Mouse (Mus musculus): ENCODE data around the gene Ttll6. TPM values are rescaled to one million over a fixed set of nuclear protein-coding genes. Genes with fewer than 3 reads are reported as not detected.

Gene Ttll6
- polyA plus RNA-seq, 1 experiment = 4.6 TPM

DNA sequence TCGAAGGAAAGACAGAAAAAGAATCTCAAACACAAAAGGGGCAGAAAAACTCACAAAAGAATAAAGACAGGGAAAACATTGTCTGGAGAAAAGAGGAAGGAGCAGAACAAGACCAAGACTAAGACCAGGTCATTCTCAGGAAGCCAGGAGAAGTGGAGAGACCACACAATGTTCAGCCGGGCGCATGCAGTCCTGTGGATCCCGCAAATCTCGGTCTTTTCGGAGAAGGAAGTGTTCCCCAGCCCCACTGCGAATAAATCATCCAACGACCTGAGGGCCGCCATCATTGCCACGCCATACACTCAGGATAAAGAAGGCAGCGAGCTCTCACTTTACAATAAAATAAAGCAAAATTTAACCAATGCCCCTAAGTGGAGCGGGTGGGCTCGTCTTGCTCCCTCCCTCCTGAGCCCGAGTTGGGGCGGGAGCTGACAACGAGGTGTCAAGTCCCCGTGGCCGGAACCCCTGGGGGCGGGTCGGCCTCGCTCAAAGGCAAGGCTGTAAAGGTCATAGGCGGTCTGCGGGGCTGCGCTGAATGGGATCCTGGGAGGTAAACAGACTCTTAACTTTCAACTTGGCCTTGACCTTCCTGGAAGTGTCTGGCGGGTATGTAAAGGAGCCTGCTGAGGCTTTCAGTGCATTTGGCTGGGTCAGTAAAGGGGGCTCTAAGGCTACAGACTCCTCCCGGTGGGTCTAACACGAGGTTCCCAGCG, 56.4 kb downstream of the Ttll6 start:
- Histone ChIP-seq H3K4me1 (ENCODE audit: control insufficient read depth, insufficient read depth, low read length) (no peaks in the 10 kb centered on the region), H3K4me3 (replicated peaks; ENCODE audit: extremely low read depth, low read depth, low read length) (no peak overlapping the region)
- TF ChIP-seq CTCF (IDR thresholded peaks at IDR 0.05; ENCODE audit: insufficient read depth, low read length) (no peak), POLR2A (IDR thresholded peaks at IDR 0.05; ENCODE audit: borderline replicate concordance, extremely low read depth, low read depth, low read length) (no peak)
- DNase-seq = no peak
- 3% methylated on average over 28 of the region's 28 CpGs for WGBS

DNA sequence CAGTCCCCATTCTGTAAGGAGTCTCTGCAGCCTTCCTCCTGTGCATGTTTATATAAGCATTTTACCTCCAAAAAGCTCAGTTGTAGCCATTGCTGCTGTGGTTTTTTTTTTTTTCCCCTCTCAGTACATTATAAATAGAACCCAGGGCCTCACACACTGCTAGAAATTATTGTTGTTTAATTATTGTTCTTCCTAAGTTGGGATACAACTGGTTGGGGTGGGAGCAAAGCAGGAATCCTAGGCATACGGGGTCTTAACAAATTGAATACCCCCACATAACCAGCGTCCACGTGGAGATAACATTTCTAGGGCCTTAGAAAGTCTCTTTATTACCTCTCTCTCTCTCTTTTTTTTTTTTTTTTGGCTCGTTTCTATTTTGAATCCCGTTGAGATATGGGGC, 57.5 kb downstream of the Ttll6 start:
- Histone ChIP-seq H3K4me3 (replicated peaks; ENCODE audit: extremely low read depth, low read depth, low read length) (no peak overlapping the region), H3K4me1 (ENCODE audit: control insufficient read depth, insufficient read depth, low read length) (no peaks in the 10 kb centered on the region)
- DNase-seq = no peak
- WGBS = 8% methylated on average over 5 of the region's 5 CpGs
- TF ChIP-seq POLR2A (IDR thresholded peaks at IDR 0.05; ENCODE audit: borderline replicate concordance, extremely low read depth, low read depth, low read length) (no peak), CTCF (IDR thresholded peaks at IDR 0.05; ENCODE audit: insufficient read depth, low read length) (no peak)

DNA sequence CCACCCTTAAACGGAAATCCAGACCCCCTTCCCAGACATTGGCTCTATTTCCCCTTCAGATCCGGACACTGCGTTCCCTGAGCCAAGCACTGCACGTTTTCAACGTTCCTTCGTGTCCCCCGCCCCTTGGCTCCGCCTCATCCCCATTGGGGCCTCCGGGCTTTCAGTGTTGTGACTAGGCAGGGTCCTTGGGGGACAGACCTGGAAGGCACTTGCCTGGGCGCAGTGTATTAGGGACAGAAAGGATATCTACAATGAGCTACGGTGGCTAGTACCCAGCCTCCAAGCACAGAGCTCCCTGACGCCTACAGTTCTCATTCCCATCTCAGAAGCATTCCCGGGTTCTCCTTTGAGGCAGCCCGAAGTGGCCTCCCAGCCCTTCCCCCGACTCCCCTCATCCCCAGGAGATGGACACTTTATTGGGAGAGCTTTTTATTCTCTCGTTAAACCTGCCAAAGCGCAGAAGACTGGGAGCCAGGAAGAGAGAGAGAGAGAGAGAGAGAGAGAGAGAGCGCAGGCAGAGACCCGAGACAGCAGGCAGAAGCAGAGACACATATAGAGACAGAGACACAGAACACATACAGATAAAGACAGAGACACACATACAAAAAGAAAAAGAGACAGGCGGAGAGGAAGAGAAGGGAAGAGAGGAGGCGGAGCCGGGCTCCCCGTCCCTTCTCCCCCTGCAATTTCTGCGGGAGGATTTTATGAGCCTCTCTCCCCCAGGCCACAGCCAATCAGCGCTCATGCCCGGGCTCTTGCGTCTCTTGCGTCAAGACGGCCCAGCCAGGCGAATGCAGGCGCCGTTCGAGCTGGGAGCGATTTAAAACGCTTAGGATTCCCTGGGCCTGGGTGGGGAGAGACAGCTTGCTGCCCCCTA, 60.2 kb downstream of the Ttll6 start, which contains the start of gene Hoxb13:
Gene Hoxb13 (plus strand): TSS at position 796 of the 880 bp plus-strand sequence.
- Histone ChIP-seq H3K4me3 (replicated peaks; ENCODE audit: extremely low read depth, low read depth, low read length) (no peak within 1 kb of the TSS), H3K4me1 (ENCODE audit: control insufficient read depth, insufficient read depth, low read length) (no peaks in the 10 kb centered on the region)
- no peak for DNase-seq
- WGBS = 3% methylated on average over 35 of the region's 35 CpGs
- TF ChIP-seq CTCF (IDR thresholded peaks at IDR 0.05; ENCODE audit: insufficient read depth, low read length) = no peak
- TF ChIP-seq POLR2A (IDR thresholded peaks at IDR 0.05; ENCODE audit: borderline replicate concordance, extremely low read depth, low read depth, low read length) = no peak

DNA sequence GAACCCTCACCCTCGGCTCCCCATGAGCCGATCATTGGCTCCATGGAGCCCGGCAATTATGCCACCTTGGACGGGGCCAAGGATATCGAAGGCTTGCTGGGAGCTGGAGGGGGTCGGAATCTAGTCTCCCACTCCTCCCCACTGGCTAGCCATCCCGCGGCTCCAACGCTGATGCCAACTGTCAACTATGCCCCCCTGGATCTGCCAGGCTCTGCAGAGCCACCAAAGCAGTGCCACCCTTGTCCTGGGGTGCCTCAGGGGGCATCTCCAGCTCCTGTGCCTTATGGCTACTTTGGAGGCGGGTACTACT, 60.8 kb downstream of the Ttll6 start:
- H3K4me3 ChIP-seq (replicated peaks; ENCODE audit: extremely low read depth, low read depth, low read length) = no peak overlapping the region
- TF ChIP-seq CTCF (IDR thresholded peaks at IDR 0.05; ENCODE audit: insufficient read depth, low read length) (no peak), POLR2A (IDR thresholded peaks at IDR 0.05; ENCODE audit: borderline replicate concordance, extremely low read depth, low read depth, low read length) (no peak)
- WGBS = 2% methylated on average over 10 of the region's 10 CpGs
- H3K4me1 ChIP-seq (ENCODE audit: control insufficient read depth, insufficient read depth, low read length) = no peaks in the 10 kb centered on the region
- DNase-seq = no peak

DNA sequence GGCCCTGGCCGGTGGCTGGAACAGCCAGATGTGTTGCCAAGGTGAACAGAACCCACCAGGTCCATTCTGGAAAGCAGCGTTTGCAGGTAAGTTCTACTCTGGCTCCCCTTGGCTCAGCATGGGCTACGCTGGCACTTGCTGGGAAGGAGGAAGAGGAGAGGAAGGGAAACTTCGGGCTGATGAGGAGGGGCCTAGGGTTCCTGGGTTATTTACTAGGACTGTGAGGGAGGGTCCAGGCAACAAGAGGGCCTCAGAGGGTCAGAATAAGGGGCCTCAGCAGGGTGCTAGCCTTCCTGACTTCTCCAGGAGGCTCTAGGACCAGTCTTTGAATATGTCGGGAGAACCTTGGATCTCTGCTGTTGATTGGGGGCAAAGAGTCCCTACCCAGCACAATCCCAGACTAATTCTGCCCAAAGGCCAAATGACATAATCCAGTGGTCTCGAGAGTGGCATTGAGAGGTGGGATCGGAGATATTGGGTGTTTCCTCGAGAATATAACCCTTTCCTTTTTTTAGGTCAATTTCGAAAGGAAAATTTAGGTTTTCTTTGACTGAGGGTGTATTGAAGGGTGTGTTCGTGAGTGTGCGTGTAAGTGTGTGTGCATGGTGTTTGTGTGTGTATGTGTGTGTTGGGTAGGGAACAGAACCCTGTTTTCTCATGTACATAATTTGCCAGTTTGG, 61.5 kb downstream of the Ttll6 start:
- TF ChIP-seq CTCF (IDR thresholded peaks at IDR 0.05; ENCODE audit: insufficient read depth, low read length) (no peak), POLR2A (IDR thresholded peaks at IDR 0.05; ENCODE audit: borderline replicate concordance, extremely low read depth, low read depth, low read length) (no peak)
- 12% methylated on average over 11 of the region's 11 CpGs for WGBS
- DNase-seq = no peak
- Histone ChIP-seq H3K4me1 (ENCODE audit: control insufficient read depth, insufficient read depth, low read length) (no peaks in the 10 kb centered on the region), H3K4me3 (replicated peaks; ENCODE audit: extremely low read depth, low read depth, low read length) (no peak overlapping the region)

DNA sequence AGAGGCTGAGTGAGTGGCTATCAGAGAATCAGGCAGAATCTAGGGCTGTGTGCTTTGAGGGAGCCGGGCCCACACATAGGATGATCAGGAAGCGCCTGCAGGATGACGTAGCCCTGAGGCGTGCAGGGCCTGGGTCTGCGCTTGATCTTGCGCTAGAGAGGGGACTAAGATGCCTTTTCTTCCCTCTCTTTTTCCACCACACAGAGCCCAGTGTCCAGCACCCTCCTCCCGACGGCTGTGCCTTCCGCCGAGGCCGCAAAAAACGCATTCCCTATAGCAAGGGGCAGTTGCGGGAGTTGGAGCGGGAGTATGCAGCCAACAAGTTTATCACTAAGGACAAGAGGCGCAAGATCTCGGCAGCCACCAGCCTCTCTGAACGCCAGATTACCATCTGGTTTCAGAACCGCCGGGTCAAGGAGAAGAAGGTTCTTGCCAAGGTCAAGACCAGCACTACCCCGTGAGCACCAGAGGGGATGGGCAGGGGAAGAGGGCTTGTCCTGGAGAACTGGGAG, 62.2 kb downstream of the Ttll6 start:
- H3K4me1 ChIP-seq (ENCODE audit: control insufficient read depth, insufficient read depth, low read length) = no peaks in the 10 kb centered on the region
- 3% methylated on average over 20 of the region's 20 CpGs for WGBS
- DNase-seq = no peak
- H3K4me3 ChIP-seq (replicated peaks; ENCODE audit: extremely low read depth, low read depth, low read length) = no peak overlapping the region
- no peak for TF ChIP-seq POLR2A (IDR thresholded peaks at IDR 0.05; ENCODE audit: borderline replicate concordance, extremely low read depth, low read depth, low read length)

DNA sequence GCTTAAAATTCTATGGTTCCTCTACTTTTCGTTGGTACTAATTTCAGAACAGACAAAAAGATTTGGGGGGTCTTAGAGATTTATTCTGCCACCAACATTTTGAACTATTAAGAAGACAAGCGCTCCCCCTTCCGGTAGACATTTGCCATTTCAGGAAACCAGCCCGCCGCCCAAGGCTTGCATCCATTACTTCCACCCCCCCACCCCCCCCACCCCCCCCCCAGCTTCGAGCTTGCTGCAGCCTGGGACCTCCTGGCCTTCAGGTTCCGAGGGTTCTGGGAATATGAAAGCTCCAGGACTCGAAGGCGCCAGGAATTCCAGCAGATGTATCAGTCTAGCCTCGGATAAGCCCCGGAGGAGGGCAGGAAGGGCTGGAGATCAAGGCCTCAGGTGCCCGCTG, 65.1 kb downstream of the Ttll6 start:
- DNase-seq = no peak
- peaks cover 3% of the 10 kb centered on the region; the same call in 1 of the 2 replicates for H3K4me1 ChIP-seq (ENCODE audit: control insufficient read depth, insufficient read depth, low read length)
- TF ChIP-seq CTCF (IDR thresholded peaks at IDR 0.05; ENCODE audit: insufficient read depth, low read length) (0 out of 2 replicates have a peak, but pooled peaks have one; percentile 31), POLR2A (IDR thresholded peaks at IDR 0.05; ENCODE audit: borderline replicate concordance, extremely low read depth, low read depth, low read length) (no peak)
- WGBS = 2% methylated on average over 12 of the region's 12 CpGs
- H3K4me3 ChIP-seq (replicated peaks; ENCODE audit: extremely low read depth, low read depth, low read length) = no peak overlapping the region

DNA sequence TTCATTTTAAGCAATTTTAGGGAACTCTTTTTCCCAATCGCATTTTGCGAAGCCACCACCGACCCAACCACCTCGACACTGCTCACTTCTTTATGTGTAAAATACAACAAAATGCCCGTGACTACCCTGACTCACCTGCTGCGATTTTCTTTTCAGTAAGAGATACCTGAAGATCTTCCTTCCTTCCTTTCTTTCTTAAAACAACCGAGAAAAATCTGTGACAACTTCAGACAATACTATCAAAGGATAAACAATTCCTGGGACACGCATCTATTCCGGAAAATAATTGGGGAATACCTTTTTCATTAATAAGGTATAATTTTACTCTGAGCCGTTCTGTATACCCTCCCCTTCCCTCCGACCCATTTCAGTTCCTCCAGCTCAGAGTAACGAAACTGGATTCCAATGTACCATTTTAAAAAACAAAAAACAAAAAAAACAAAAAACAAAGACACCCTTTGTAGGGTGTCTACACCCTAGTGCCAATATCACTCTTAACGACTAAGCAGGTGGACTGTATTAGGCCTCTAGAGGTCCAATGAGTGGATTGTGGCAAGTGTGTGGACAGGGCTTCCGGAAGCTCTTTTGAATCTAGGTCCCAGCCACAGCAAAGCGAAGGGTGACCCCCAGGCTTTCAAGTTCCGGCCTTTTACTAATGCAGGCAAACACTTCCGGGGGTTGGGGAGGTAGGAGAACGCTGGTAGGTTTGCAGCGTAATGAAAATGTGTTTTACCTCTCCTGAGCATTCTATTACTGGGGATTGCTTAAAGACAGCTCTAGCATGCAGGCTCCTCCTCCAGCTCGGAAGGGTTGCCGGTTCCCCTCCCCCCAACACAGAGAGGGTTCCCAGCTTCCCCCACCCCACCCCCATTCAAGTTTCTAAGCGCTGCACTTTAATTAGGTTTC, 65.8 kb downstream of the Ttll6 start:
- DNase-seq = no peak
- no peak overlapping the region for H3K4me3 ChIP-seq (replicated peaks; ENCODE audit: extremely low read depth, low read depth, low read length)
- 6% methylated on average over 22 of the region's 22 CpGs for WGBS
- H3K4me1 ChIP-seq (ENCODE audit: control insufficient read depth, insufficient read depth, low read length) = peaks cover 3% of the 10 kb centered on the region; the same call in 1 of the 2 replicates
- no peak for TF ChIP-seq POLR2A (IDR thresholded peaks at IDR 0.05; ENCODE audit: borderline replicate concordance, extremely low read depth, low read depth, low read length)
- no peak for TF ChIP-seq CTCF (IDR thresholded peaks at IDR 0.05; ENCODE audit: insufficient read depth, low read length)
